Comparison of ENCODE assay signal across 28 mouse cellular contexts in genomic region chr4:135191185-135191584, GRCm38 (mm10).
"Had no signal": no experiment of that assay in that cellular context is flagged by ENCODE, and none has a peak within 500 bp of the region (broad histone marks: within the 10 kb centered on the region; RNA-seq: fewer than 3 reads in every experiment).

No protein-coding gene starts in this region.

- H3K4me1 ChIP-seq: embryonic facial prominence, embryonic 10.5 days; embryonic facial prominence, embryonic 12.5 days; embryonic facial prominence, embryonic 13.5 days; forebrain, embryonic 10.5 days; forebrain, embryonic 12.5 days; forebrain, embryonic 13.5 days; forebrain, embryonic 15.5 days had no signal

- H3K27ac ChIP-seq: embryonic facial prominence, embryonic 10.5 days; embryonic facial prominence, embryonic 12.5 days; embryonic facial prominence, embryonic 13.5 days; embryonic facial prominence, embryonic 15.5 days; forebrain, embryonic 10.5 days; forebrain, embryonic 12.5 days; forebrain, embryonic 13.5 days; forebrain, embryonic 15.5 days; gastrocnemius, adult 2 months; heart, adult 2 months had no signal

- DNase-seq: cerebellum, adult 8-10 months; cerebellum, adult 9-10 months; cerebellum, adult 9-11 months; cerebellum, postnatal 10 days; cerebellum, postnatal 14 days; cerebellum, postnatal 25 days; cerebellum, postnatal 36 days; embryo, embryonic 11 days; forebrain, postnatal 0 days; gastrocnemius, adult 2 months; gastrocnemius, postnatal 10 days; gastrocnemius, postnatal 14 days; gastrocnemius, postnatal 25 days; gastrocnemius, postnatal 36 days; heart, adult 11 months; heart, adult 18-20 months; heart, adult 2 months had no signal

- H3K36me3 ChIP-seq: embryonic facial prominence, embryonic 10.5 days; embryonic facial prominence, embryonic 12.5 days; embryonic facial prominence, embryonic 13.5 days; embryonic facial prominence, embryonic 15.5 days; forebrain, embryonic 10.5 days; forebrain, embryonic 12.5 days; forebrain, embryonic 15.5 days had no signal

- H3K9me3 ChIP-seq: embryonic facial prominence, embryonic 12.5 days; forebrain, embryonic 15.5 days had no signal

- H3K4me3 ChIP-seq: embryonic facial prominence, embryonic 10.5 days; embryonic facial prominence, embryonic 12.5 days; embryonic facial prominence, embryonic 13.5 days; embryonic facial prominence, embryonic 15.5 days; erythroblast, embryonic 14.5 days; forebrain, embryonic 10.5 days; forebrain, embryonic 12.5 days; forebrain, embryonic 13.5 days; forebrain, embryonic 15.5 days; gastrocnemius, adult 2 months; heart, adult 2 months had no signal

- H3K27me3 ChIP-seq: embryonic facial prominence, embryonic 15.5 days; forebrain, embryonic 13.5 days; forebrain, embryonic 15.5 days had no signal

- H3K9ac ChIP-seq: embryonic facial prominence, embryonic 12.5 days; embryonic facial prominence, embryonic 13.5 days; embryonic facial prominence, embryonic 15.5 days; forebrain, embryonic 12.5 days; forebrain, embryonic 13.5 days; forebrain, embryonic 15.5 days; forebrain, postnatal 0 days had no signal

- H3K4me2 ChIP-seq: embryonic facial prominence, embryonic 12.5 days; embryonic facial prominence, embryonic 13.5 days; embryonic facial prominence, embryonic 15.5 days; forebrain, embryonic 12.5 days; forebrain, embryonic 13.5 days; forebrain, embryonic 15.5 days had no signal

- ATAC-seq: forebrain, embryonic 13.5 days; forebrain, embryonic 14.5 days; forebrain, embryonic 15.5 days; forebrain, embryonic 16.5 days; forebrain, postnatal 0 days had no signal
